ENCODE assay signal across 21 mouse cellular contexts in genomic region chr6:82885909-82886308, GRCm38 (mm10). TPM values are rescaled to one million over a fixed set of nuclear protein-coding genes. Genes with fewer than 3 reads are reported as not detected.
"Had no signal": no experiment of that assay in that cellular context is flagged by ENCODE, and none has a peak within 500 bp of the region (broad histone marks: within the 10 kb centered on the region; RNA-seq: fewer than 3 reads in every experiment).

No protein-coding gene starts in this region.

- H3K9me3 ChIP-seq: lung, embryonic 15.5 days; midbrain, embryonic 13.5 days; midbrain, embryonic 15.5 days; neural tube, embryonic 13.5 days; neural tube, embryonic 15.5 days had no signal

- H3K36me3 ChIP-seq: lung, embryonic 15.5 days; midbrain, embryonic 13.5 days; midbrain, embryonic 15.5 days; neural tube, embryonic 13.5 days; neural tube, embryonic 15.5 days had no signal

- H3K27ac ChIP-seq: lung, embryonic 15.5 days; macrophage; midbrain, embryonic 13.5 days; midbrain, embryonic 15.5 days; neural tube, embryonic 13.5 days; neural tube, embryonic 15.5 days had no signal

- ATAC-seq: lung, postnatal 0 days; midbrain, embryonic 13.5 days; midbrain, embryonic 15.5 days had no signal

- H3K4me1 ChIP-seq: lung, embryonic 15.5 days; midbrain, embryonic 13.5 days; midbrain, embryonic 15.5 days; neural tube, embryonic 13.5 days; neural tube, embryonic 15.5 days had no signal

- H3K4me2 ChIP-seq: lung, embryonic 15.5 days; midbrain, embryonic 11.5 days; midbrain, embryonic 13.5 days; midbrain, embryonic 15.5 days; neural tube, embryonic 13.5 days; neural tube, embryonic 15.5 days had no signal

- H3K4me3 ChIP-seq: lung, embryonic 15.5 days; megakaryocyte, embryonic 14.5 days; midbrain, embryonic 13.5 days; midbrain, embryonic 15.5 days; neural tube, embryonic 13.5 days; neural tube, embryonic 15.5 days had no signal

- H3K27me3 ChIP-seq: lung, embryonic 15.5 days; midbrain, embryonic 13.5 days; midbrain, embryonic 15.5 days; neural tube, embryonic 13.5 days; neural tube, embryonic 15.5 days had no signal

- DNase-seq: lung, adult 2 months; lung, postnatal 14 days; lung, postnatal 36 days; retina, postnatal 1 day; right cerebral cortex, adult 18-20 months; right cerebral cortex, postnatal 25 days; right cerebral cortex, postnatal 4 days; spleen, adult 18-20 months; thymus, adult 18-20 months; thymus, postnatal 25 days; thymus, postnatal 4 days had no signal

- H3K9ac ChIP-seq: lung, embryonic 15.5 days; midbrain, embryonic 13.5 days; midbrain, embryonic 15.5 days; neural tube, embryonic 13.5 days; neural tube, embryonic 15.5 days had no signal

RNA-seq across cellular contexts. Expression of gene Sema4f, which starts 53.7 kb away (rescaled TPM):
- total RNA-seq: monocyte, adult 5-6 weeks had no signal
- polyA plus RNA-seq: macrophage had no signal
